In the genomic region with DNA sequence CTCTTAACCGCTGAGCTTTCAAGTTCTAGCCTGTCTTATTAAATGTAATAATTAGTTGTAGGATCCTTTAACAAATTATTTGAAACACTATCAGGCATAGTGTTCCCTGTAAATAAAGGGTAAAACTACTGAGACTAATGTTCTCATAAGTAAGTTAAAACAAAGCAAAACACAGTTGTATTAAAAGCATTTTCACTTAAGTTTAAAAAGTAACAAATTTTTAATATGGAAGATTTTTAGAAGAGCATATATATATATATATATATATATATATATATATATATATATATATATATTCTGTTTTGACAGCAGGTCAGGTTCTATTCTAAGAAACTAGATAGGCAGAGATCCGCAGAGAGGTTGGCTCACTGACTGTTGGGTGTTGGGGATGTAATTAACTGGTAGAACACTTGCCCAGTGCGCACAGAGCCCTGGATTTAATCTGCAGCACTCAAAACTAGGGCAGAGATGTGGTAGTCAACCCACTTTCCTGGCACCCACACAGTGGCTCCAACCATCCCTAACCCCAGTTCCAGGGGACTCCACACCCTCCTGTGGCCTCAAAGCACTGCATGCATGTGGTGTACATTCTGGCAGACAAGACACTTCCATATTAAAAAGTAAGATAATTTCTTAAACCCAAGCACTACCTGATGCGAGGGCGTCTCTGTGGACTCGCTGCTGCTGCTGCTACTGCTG, we compare ENCODE assay signal across 23 mouse cellular contexts.
"Had no signal": no experiment of that assay in that cellular context is flagged by ENCODE, and none has a peak within 500 bp of the region (broad histone marks: within the 10 kb centered on the region; RNA-seq: fewer than 3 reads in every experiment).

No protein-coding gene starts in this region.

- DNase-seq: gastrocnemius, adult 2 months; gastrocnemius, postnatal 10 days; gastrocnemius, postnatal 25 days; heart, adult 18-20 months; heart, postnatal 10 days; heart, postnatal 4 days; kidney, adult 18-20 months; kidney, adult 8-10 months; kidney, postnatal 10 days; kidney, postnatal 36 days; layer of hippocampus, adult 9-11 months; layer of hippocampus, postnatal 36 days; left cerebral cortex, postnatal 4 days had no signal

- H3K4me3 ChIP-seq: gastrocnemius, adult 2 months; heart, embryonic 10.5 days; heart, embryonic 12.5 days; hindbrain, embryonic 13.5 days; hindbrain, embryonic 15.5 days; limb, embryonic 13.5 days; limb, embryonic 15.5 days; liver, embryonic 12.5 days had no signal

- H3K27ac ChIP-seq: gastrocnemius, adult 2 months; heart, embryonic 10.5 days; hindbrain, embryonic 13.5 days; hindbrain, embryonic 15.5 days; limb, embryonic 13.5 days; limb, embryonic 15.5 days; liver, embryonic 12.5 days; liver, embryonic 14.5 days had no signal

- H3K4me2 ChIP-seq: heart, embryonic 12.5 days; hindbrain, embryonic 13.5 days; hindbrain, embryonic 15.5 days; limb, embryonic 13.5 days; limb, embryonic 15.5 days; liver, embryonic 12.5 days had no signal

- H3K9me3 ChIP-seq: heart, embryonic 10.5 days; heart, embryonic 12.5 days; hindbrain, embryonic 13.5 days; hindbrain, embryonic 15.5 days; limb, embryonic 13.5 days; limb, embryonic 15.5 days had no signal

- H3K9ac ChIP-seq: heart, embryonic 12.5 days; hindbrain, embryonic 13.5 days; hindbrain, embryonic 15.5 days; limb, embryonic 13.5 days; limb, embryonic 15.5 days; liver, embryonic 12.5 days; liver, embryonic 14.5 days had no signal

- H3K27me3 ChIP-seq: heart, embryonic 12.5 days; hindbrain, embryonic 13.5 days; hindbrain, embryonic 15.5 days; limb, embryonic 13.5 days; limb, embryonic 15.5 days; liver, embryonic 12.5 days had no signal

- ATAC-seq: inflammation-experienced regulatory T-cells, adult 6 months; intestine, postnatal 0 days; liver, embryonic 12.5 days had no signal

- H3K4me1 ChIP-seq: heart, embryonic 10.5 days; heart, embryonic 12.5 days; hindbrain, embryonic 13.5 days; hindbrain, embryonic 15.5 days; limb, embryonic 13.5 days; limb, embryonic 15.5 days; liver, embryonic 12.5 days had no signal
